Mouse (Mus musculus): Measurements from ENCODE around the gene Nkx2-4. TPM values are rescaled to one million over a fixed set of nuclear protein-coding genes. Genes with fewer than 3 reads are reported as not detected.

Nkx2-4 gene
- polyA plus RNA-seq (2014; fragmentation: Nextera tagmentation; extraction: Ambion mirVana): not detected in 2 replicates

- Histone ChIP-seq H3K27me3 (ENCODE audit: control insufficient read depth, insufficient read depth, low read length) (peaks cover 79% of the 10 kb centered on the region), H3K36me3 (ENCODE audit: control insufficient read depth, insufficient read depth, low read length) (no peaks in the 10 kb centered on the region), H3K27ac (replicated peaks; ENCODE audit: low read depth, low read length) (peak within 1 kb of the TSS; percentile 63; the same call in 1 of the 2 replicates), H3K4me3 (replicated peaks; ENCODE audit: low read depth, low read length) (peak within 1 kb of the TSS; percentile 28), H3K9me3 (ENCODE audit: control insufficient read depth, low read length) (no peaks in the 10 kb centered on the region), H3K4me1 (ENCODE audit: control insufficient read depth, insufficient read depth, low read length) (no peaks in the 10 kb centered on the region), H3K9ac (replicated peaks; ENCODE audit: low read length) (peak within 1 kb of the TSS; percentile 39; the same call in 1 of the 2 replicates), H3K4me2 (ENCODE audit: low read length) (peak within 1 kb of the TSS; percentile 45)
- DNase-seq: peak; percentile 45
- WGBS: under 1% methylated on average over 80 of the region's 82 CpGs
- ATAC-seq (ENCODE audit: low FRiP score, low TSS enrichment): peak; percentile 44; the same call in 1 of the 2 replicates
These were observed at the start of gene Nkx2-4 for GRCm38 (mm10) chr2:147085072-147085870. Nkx2-4 (minus strand) TSS chr2:147085445.

GRCm38 (mm10) chr2:147127366-147127765, 42.1 kb upstream of the Nkx2-4 start:
- H3K27ac ChIP-seq (replicated peaks; ENCODE audit: low read depth, low read length): no peak overlapping the region
- no peaks in the 10 kb centered on the region for H3K4me1 ChIP-seq (ENCODE audit: control insufficient read depth, insufficient read depth, low read length)
- no peaks in the 10 kb centered on the region for H3K36me3 ChIP-seq (ENCODE audit: control insufficient read depth, insufficient read depth, low read length)
- H3K9me3 ChIP-seq (ENCODE audit: control insufficient read depth, low read length): no peaks in the 10 kb centered on the region
- ATAC-seq (ENCODE audit: low FRiP score, low TSS enrichment) (no peak), DNase-seq (no peak)
- WGBS: 80% methylated on average over 6 of the region's 6 CpGs
- H3K27me3 ChIP-seq (ENCODE audit: control insufficient read depth, insufficient read depth, low read length): no peaks in the 10 kb centered on the region
- H3K4me2 ChIP-seq (ENCODE audit: low read length): no peak overlapping the region
- no peak overlapping the region for H3K4me3 ChIP-seq (replicated peaks; ENCODE audit: low read depth, low read length)
- no peak overlapping the region for H3K9ac ChIP-seq (replicated peaks; ENCODE audit: low read length)

GRCm38 (mm10) chr2:147119736-147120135, 34.5 kb upstream of the Nkx2-4 start:
- DNase-seq (no peak), ATAC-seq (ENCODE audit: low FRiP score, low TSS enrichment) (no peak)
- Histone ChIP-seq H3K27ac (replicated peaks; ENCODE audit: low read depth, low read length) (no peak overlapping the region), H3K36me3 (ENCODE audit: control insufficient read depth, insufficient read depth, low read length) (no peaks in the 10 kb centered on the region), H3K4me1 (ENCODE audit: control insufficient read depth, insufficient read depth, low read length) (no peaks in the 10 kb centered on the region), H3K4me3 (replicated peaks; ENCODE audit: low read depth, low read length) (no peak overlapping the region), H3K9me3 (ENCODE audit: control insufficient read depth, low read length) (no peaks in the 10 kb centered on the region), H3K4me2 (ENCODE audit: low read length) (no peak overlapping the region), H3K9ac (replicated peaks; ENCODE audit: low read length) (no peak overlapping the region), H3K27me3 (ENCODE audit: control insufficient read depth, insufficient read depth, low read length) (no peaks in the 10 kb centered on the region)
- 96% methylated on average over 1 of the region's 1 CpGs for WGBS

- H3K27me3 ChIP-seq (ENCODE audit: control insufficient read depth, insufficient read depth, low read length): peaks cover 71% of the 10 kb centered on the region
These were observed 1.2 kb upstream of the Nkx2-4 start for GRCm38 (mm10) chr2:147086441-147086840.

GRCm38 (mm10) chr2:147085937-147086336, 692 bp upstream of the Nkx2-4 start:
- Histone ChIP-seq H3K4me3 (replicated peaks; ENCODE audit: low read depth, low read length) (no peak overlapping the region), H3K9ac (replicated peaks; ENCODE audit: low read length) (no peak overlapping the region), H3K27ac (replicated peaks; ENCODE audit: low read depth, low read length) (no peak overlapping the region), H3K4me2 (ENCODE audit: low read length) (no peak overlapping the region), H3K9me3 (ENCODE audit: control insufficient read depth, low read length) (no peaks in the 10 kb centered on the region), H3K27me3 (ENCODE audit: control insufficient read depth, insufficient read depth, low read length) (peaks cover 76% of the 10 kb centered on the region), H3K4me1 (ENCODE audit: control insufficient read depth, insufficient read depth, low read length) (no peaks in the 10 kb centered on the region), H3K36me3 (ENCODE audit: control insufficient read depth, insufficient read depth, low read length) (no peaks in the 10 kb centered on the region)
- DNase-seq (peak; percentile 22), ATAC-seq (ENCODE audit: low FRiP score, low TSS enrichment) (no peak)
- WGBS: 3% methylated on average over 6 of the region's 6 CpGs

More at GRCm38 (mm10) chr2:147086441-147086840, 1.2 kb upstream of the Nkx2-4 start:
- WGBS: 12% methylated on average over 5 of the region's 5 CpGs
- DNase-seq: peak; percentile 39
- Histone ChIP-seq H3K36me3 (ENCODE audit: control insufficient read depth, insufficient read depth, low read length) (no peaks in the 10 kb centered on the region), H3K4me3 (replicated peaks; ENCODE audit: low read depth, low read length) (no peak overlapping the region), H3K9ac (replicated peaks; ENCODE audit: low read length) (no peak overlapping the region), H3K4me1 (ENCODE audit: control insufficient read depth, insufficient read depth, low read length) (no peaks in the 10 kb centered on the region), H3K4me2 (ENCODE audit: low read length) (no peak overlapping the region), H3K9me3 (ENCODE audit: control insufficient read depth, low read length) (no peaks in the 10 kb centered on the region), H3K27ac (replicated peaks; ENCODE audit: low read depth, low read length) (no peak overlapping the region)
- no peak for ATAC-seq (ENCODE audit: low FRiP score, low TSS enrichment)

- H3K4me3 ChIP-seq (replicated peaks; ENCODE audit: low read depth, low read length): peak overlapping the region; percentile 28
- H3K9me3 ChIP-seq (ENCODE audit: control insufficient read depth, low read length): no peaks in the 10 kb centered on the region
- ATAC-seq (ENCODE audit: low FRiP score, low TSS enrichment) (peak; percentile 63; the same call in 1 of the 2 replicates), DNase-seq (peak; percentile 60)
- peaks cover 82% of the 10 kb centered on the region for H3K27me3 ChIP-seq (ENCODE audit: control insufficient read depth, insufficient read depth, low read length)
- WGBS: 1% methylated on average over 104 of the region's 106 CpGs
- H3K4me1 ChIP-seq (ENCODE audit: control insufficient read depth, insufficient read depth, low read length): no peaks in the 10 kb centered on the region
- peak overlapping the region; percentile 45 for H3K4me2 ChIP-seq (ENCODE audit: low read length)
- peak overlapping the region; percentile 63; the same call in 1 of the 2 replicates for H3K27ac ChIP-seq (replicated peaks; ENCODE audit: low read depth, low read length)
- peak overlapping the region; percentile 39; the same call in 1 of the 2 replicates for H3K9ac ChIP-seq (replicated peaks; ENCODE audit: low read length)
- no peaks in the 10 kb centered on the region for H3K36me3 ChIP-seq (ENCODE audit: control insufficient read depth, insufficient read depth, low read length)
These were observed 726 bp downstream of the Nkx2-4 start for GRCm38 (mm10) chr2:147084366-147085071.

- no peak overlapping the region for H3K27ac ChIP-seq (replicated peaks; ENCODE audit: low read depth, low read length)
These were observed 1.5 kb downstream of the Nkx2-4 start for GRCm38 (mm10) chr2:147083471-147084365.

GRCm38 (mm10) chr2:147082391-147082790, 2.9 kb downstream of the Nkx2-4 start:
- no peak overlapping the region for H3K4me2 ChIP-seq (ENCODE audit: low read length)
- 60% methylated on average over 4 of the region's 4 CpGs for WGBS
- no peak for ATAC-seq (ENCODE audit: low FRiP score, low TSS enrichment)
- no peak overlapping the region for H3K4me3 ChIP-seq (replicated peaks; ENCODE audit: low read depth, low read length)
- no peak overlapping the region for H3K9ac ChIP-seq (replicated peaks; ENCODE audit: low read length)
- H3K9me3 ChIP-seq (ENCODE audit: control insufficient read depth, low read length): no peaks in the 10 kb centered on the region
- H3K36me3 ChIP-seq (ENCODE audit: control insufficient read depth, insufficient read depth, low read length): 0 out of 2 replicates have a peak, but pooled peaks cover 3% of the 10 kb centered on the region
- peaks cover 82% of the 10 kb centered on the region for H3K27me3 ChIP-seq (ENCODE audit: control insufficient read depth, insufficient read depth, low read length)
- DNase-seq: peak; percentile 35
- H3K27ac ChIP-seq (replicated peaks; ENCODE audit: low read depth, low read length): no peak overlapping the region
- H3K4me1 ChIP-seq (ENCODE audit: control insufficient read depth, insufficient read depth, low read length): no peaks in the 10 kb centered on the region

More at GRCm38 (mm10) chr2:147083471-147084365, 1.5 kb downstream of the Nkx2-4 start:
- Histone ChIP-seq H3K36me3 (ENCODE audit: control insufficient read depth, insufficient read depth, low read length) (no peaks in the 10 kb centered on the region), H3K9ac (replicated peaks; ENCODE audit: low read length) (peak overlapping the region; percentile 39; the same call in 1 of the 2 replicates), H3K27me3 (ENCODE audit: control insufficient read depth, insufficient read depth, low read length) (peaks cover 89% of the 10 kb centered on the region), H3K4me2 (ENCODE audit: low read length) (peak overlapping the region; percentile 19; the same call in 1 of the 2 replicates), H3K4me3 (replicated peaks; ENCODE audit: low read depth, low read length) (peak overlapping the region; percentile 28), H3K9me3 (ENCODE audit: control insufficient read depth, low read length) (no peaks in the 10 kb centered on the region), H3K4me1 (ENCODE audit: control insufficient read depth, insufficient read depth, low read length) (no peaks in the 10 kb centered on the region)
- 0 out of 2 replicates have a peak, but pooled peaks have one; percentile 41 for ATAC-seq (ENCODE audit: low FRiP score, low TSS enrichment)
- peak; percentile 66 for DNase-seq
- WGBS: under 1% methylated on average over 72 of the region's 72 CpGs

Measured in midbrain, embryonic 14.5 days (tissue).